8 mouse cellular contexts compared by ENCODE assay signal in the genomic region with DNA sequence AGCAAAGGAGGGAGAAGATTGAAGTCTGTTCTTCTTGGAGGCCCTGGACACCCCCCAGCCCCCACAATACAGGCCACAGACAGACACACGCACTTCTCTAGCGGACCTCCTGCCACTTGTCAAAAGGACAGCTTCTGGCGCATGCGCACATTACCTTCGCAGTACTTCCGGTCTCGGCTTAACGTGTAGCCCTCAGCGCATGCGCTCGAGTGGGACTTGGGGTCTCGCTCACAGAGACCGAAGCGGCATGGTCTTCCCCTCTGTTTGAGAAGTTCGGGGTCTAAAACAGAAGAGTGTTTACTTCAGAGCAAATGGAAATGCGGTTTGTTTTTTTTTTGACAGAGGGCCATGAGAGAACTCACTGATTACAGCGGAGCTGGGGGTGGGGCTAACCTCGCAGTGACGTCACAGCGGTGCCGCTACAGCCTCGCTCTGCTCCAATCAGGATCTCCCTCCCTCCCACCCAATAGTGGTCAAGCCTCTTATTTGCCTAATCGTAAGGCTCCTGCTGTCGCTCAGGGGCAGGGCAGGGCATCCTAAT. TPM values are rescaled to one million over a fixed set of nuclear protein-coding genes. Genes with fewer than 3 reads are reported as not detected.
DNase-seq lines count a peak whose midpoint lies in the region; ATAC-seq and TF ChIP-seq lines count a peak whose summit lies in the region.

No protein-coding gene starts in this region.

- H3K27me3 ChIP-seq in embryonic facial prominence, embryonic 13.5 days = peaks cover 6% of the 10 kb centered on the region; the same call in 1 of the 2 replicates
- no peaks in the 10 kb centered on the region for H3K27me3 ChIP-seq in kidney, adult 2 months (replicated peaks; ENCODE audit: control insufficient read depth, insufficient read depth, low read length)
- H3K27me3 ChIP-seq in limb, embryonic 12.5 days = no peaks in the 10 kb centered on the region
- H3K27me3 ChIP-seq in midbrain, embryonic 15.5 days (replicated peaks) = no peaks in the 10 kb centered on the region
- H3K27me3 ChIP-seq in spleen, adult 2 months (ENCODE audit: control insufficient read depth, insufficient read depth, low read length) = no peaks in the 10 kb centered on the region

- H3K4me1 ChIP-seq in embryonic facial prominence, embryonic 13.5 days = peaks cover 6% of the 10 kb centered on the region; the same call in 1 of the 2 replicates
- no peaks in the 10 kb centered on the region; the same call in 1 of the 2 replicates for H3K4me1 ChIP-seq in kidney, adult 2 months (ENCODE audit: control insufficient read depth, insufficient read depth, low read length)
- peaks cover 3% of the 10 kb centered on the region; the same call in 1 of the 2 replicates for H3K4me1 ChIP-seq in limb, embryonic 12.5 days (replicated peaks)
- H3K4me1 ChIP-seq in midbrain, embryonic 15.5 days = peaks cover 13% of the 10 kb centered on the region
- peaks cover 2% of the 10 kb centered on the region; the same call in 1 of the 2 replicates for H3K4me1 ChIP-seq in spleen, adult 2 months (ENCODE audit: control insufficient read depth, insufficient read depth, insufficient read length)

- H3K4me3 ChIP-seq in embryonic facial prominence, embryonic 13.5 days = peak overlapping the region; percentile 51
- peak overlapping the region; percentile 50 for H3K4me3 ChIP-seq in kidney, adult 2 months (ENCODE audit: insufficient read depth, low read depth, low read length)
- H3K4me3 ChIP-seq in limb, embryonic 12.5 days (replicated peaks) = peak overlapping the region; percentile 43
- H3K4me3 ChIP-seq in midbrain, embryonic 15.5 days = peak overlapping the region; percentile 57
- H3K4me3 ChIP-seq in spleen, adult 2 months (ENCODE audit: extremely low read depth, insufficient read depth, insufficient read length) = peak overlapping the region; percentile 64

- no peak for TF ChIP-seq CTCF in kidney, adult 2 months (conservative IDR thresholded peaks at IDR 0.05; ENCODE audit: insufficient read depth, insufficient read length, low read depth, low read length)
- no peak for TF ChIP-seq CTCF in spleen, adult 2 months (IDR thresholded peaks at IDR 0.05; ENCODE audit: extremely low read depth, insufficient read depth, insufficient read length, insufficient replicate concordance)

- peak overlapping the region; percentile 83 for H3K27ac ChIP-seq in embryonic facial prominence, embryonic 13.5 days
- H3K27ac ChIP-seq in kidney, adult 2 months (ENCODE audit: insufficient read depth, low read depth, low read length) = peak overlapping the region; percentile 75
- H3K27ac ChIP-seq in limb, embryonic 12.5 days = 0 out of 2 replicates have a peak overlapping the region, but pooled peaks have one; percentile 1
- H3K27ac ChIP-seq in midbrain, embryonic 15.5 days = peak overlapping the region; percentile 87
- peak overlapping the region; percentile 75 for H3K27ac ChIP-seq in spleen, adult 2 months (ENCODE audit: insufficient read depth, low read length)

- DNase-seq in 3134 (ENCODE audit: extremely low read depth, insufficient read length, low spot score) = peak; percentile 87
- DNase-seq in adrenal gland, postnatal 36 days = peak; percentile 91 to 93
- DNase-seq in heart, adult 18-20 months = peak; percentile 96 to 97
- DNase-seq in kidney, adult 2 months = peak; percentile 96
- peak; percentile 90 to 93 for DNase-seq in spleen, adult 2 months (ENCODE audit: low read depth in 1 of 2, low spot score in 2 of 2)

- under 1% methylated on average over 24 of the region's 24 CpGs for WGBS in embryonic facial prominence, embryonic 13.5 days
- 2% methylated on average over 24 of the region's 24 CpGs for WGBS in kidney, adult 2 months
- WGBS in limb, embryonic 12.5 days = under 1% methylated on average over 24 of the region's 24 CpGs
- WGBS in midbrain, embryonic 15.5 days = under 1% methylated on average over 24 of the region's 24 CpGs
- WGBS in spleen, adult 2 months = 3% methylated on average over 24 of the region's 24 CpGs

- no peaks in the 10 kb centered on the region for H3K36me3 ChIP-seq in embryonic facial prominence, embryonic 13.5 days
- H3K36me3 ChIP-seq in kidney, adult 2 months (ENCODE audit: control insufficient read depth, insufficient read depth, low read length) = no peaks in the 10 kb centered on the region; the same call in 1 of the 2 replicates
- no peaks in the 10 kb centered on the region for H3K36me3 ChIP-seq in limb, embryonic 12.5 days
- H3K36me3 ChIP-seq in midbrain, embryonic 15.5 days (replicated peaks) = no peaks in the 10 kb centered on the region
- no peaks in the 10 kb centered on the region for H3K36me3 ChIP-seq in spleen, adult 2 months (ENCODE audit: control insufficient read depth, insufficient read depth, low read length)

- H3K4me2 ChIP-seq in embryonic facial prominence, embryonic 13.5 days = peak overlapping the region; percentile 74
- H3K4me2 ChIP-seq in limb, embryonic 12.5 days = peak overlapping the region; percentile 68
- H3K4me2 ChIP-seq in midbrain, embryonic 15.5 days = peak overlapping the region; percentile 71

- H3K9ac ChIP-seq in embryonic facial prominence, embryonic 13.5 days = peak overlapping the region; percentile 71
- H3K9ac ChIP-seq in limb, embryonic 12.5 days (replicated peaks) = peak overlapping the region; percentile 14
- H3K9ac ChIP-seq in midbrain, embryonic 15.5 days = peak overlapping the region; percentile 40

- peak; percentile 56 for TF ChIP-seq POLR2A in kidney, adult 2 months (IDR thresholded peaks at IDR 0.05; ENCODE audit: low read depth, low read length)
- peak; percentile 76; the same call in 1 of the 2 replicates for TF ChIP-seq POLR2A in spleen, adult 2 months (IDR thresholded peaks at IDR 0.05; ENCODE audit: low read depth, low read length)

- peak; percentile 95 for ATAC-seq in embryonic facial prominence, embryonic 13.5 days (ENCODE audit: insufficient number of reproducible peaks, insufficient read depth, low FRiP score, low TSS enrichment, low read depth)
- ATAC-seq in limb, embryonic 12.5 days (ENCODE audit: insufficient number of reproducible peaks, insufficient read depth, low FRiP score, low TSS enrichment, low read depth) = peak; percentile 92
- ATAC-seq in midbrain, embryonic 15.5 days (replicated peaks) = peak; percentile 99

- no peaks in the 10 kb centered on the region for H3K9me3 ChIP-seq in embryonic facial prominence, embryonic 13.5 days
- H3K9me3 ChIP-seq in limb, embryonic 12.5 days = no peaks in the 10 kb centered on the region
- H3K9me3 ChIP-seq in midbrain, embryonic 15.5 days = no peaks in the 10 kb centered on the region

RNA-seq across cellular contexts. Expression of a gene that starts 30.1 kb away (rescaled TPM):
- total RNA-seq in adrenal gland, postnatal 36 days (2021) = 1 to 10 TPM in 1 of 2 experiments, under 1 TPM in 1; 0.53 to 1.3 TPM
- polyA plus RNA-seq in embryonic facial prominence, embryonic 13.5 days (2015; fragmentation: Nextera tagmentation; extraction: Ambion mirVana) = 1.3 and 1.6 TPM in 2 replicates
- 1 to 10 TPM; 2.1 to 2.9 TPM for total RNA-seq in heart, adult 18-20 months (2021)
- 917 and 1,191 TPM in 2 replicates for polyA plus RNA-seq in kidney, adult 2 months (2012; rRNA removed)
- polyA plus RNA-seq in limb, embryonic 12.5 days (2016; fragmentation: Nextera tagmentation; extraction: Ambion mirVana) = 1.6 and 2.0 TPM in 2 replicates
- 2.2 and 3.2 TPM in 2 replicates for polyA plus RNA-seq in midbrain, embryonic 15.5 days (2015; fragmentation: Nextera tagmentation; extraction: Ambion mirVana)
- 2.5 and 3.6 TPM in 2 replicates for polyA plus RNA-seq in spleen, adult 2 months (2012; rRNA removed)

Comparison
In these comparisons a context has a peak if more than half of its experiments do, and no peak if none do; other contexts are left out.
1. Peak in every context shown above with its lines: DNase-seq, ATAC-seq, H3K4me3 ChIP-seq and H3K27ac ChIP-seq.
2. H3K27ac ChIP-seq: peak in every context shown above with its lines; median percentile 87 in midbrain, embryonic 15.5 days; 83 in embryonic facial prominence, embryonic 13.5 days; 75 in kidney, adult 2 months; 75 in spleen, adult 2 months; 1 in limb, embryonic 12.5 days.
3. H3K9ac ChIP-seq: peak in every context shown above with its lines; median percentile 71 in embryonic facial prominence, embryonic 13.5 days; 40 in midbrain, embryonic 15.5 days; 14 in limb, embryonic 12.5 days.
4. RNA of a gene that starts 30.1 kb away (polyA plus RNA-seq): 917 to 1,191 TPM in kidney, adult 2 months; 2.5 to 3.6 TPM in spleen, adult 2 months, 2.2 to 3.2 TPM in midbrain, embryonic 15.5 days, 1.6 to 2.0 TPM in limb, embryonic 12.5 days and 1.3 to 1.6 TPM in embryonic facial prominence, embryonic 13.5 days; every median in the first group is over 100 times any median in the second.